Mouse (Mus musculus): Measurements from ENCODE around the gene Rps15. TPM values are rescaled to one million over a fixed set of nuclear protein-coding genes. Genes with fewer than 3 reads are reported as not detected.

Gene Rps15
- polyA plus RNA-seq, 1 experiment from 2014 or later, result 460 TPM

GRCm38 (mm10) chr10:80270099-80270498 is 22.2 kb upstream of the Rps15 start:
- no peaks in the 10 kb centered on the region for H3K27me3 ChIP-seq (ENCODE audit: control insufficient read depth, insufficient read depth, low read depth, low read length)
- peak overlapping the region; percentile 61 for H3K4me2 ChIP-seq (ENCODE audit: low read depth, low read length)
- H3K9ac ChIP-seq (ENCODE audit: low read depth, low read length), result peak overlapping the region; percentile 62
- H3K4me3 ChIP-seq (ENCODE audit: low read depth, low read length), result peak overlapping the region; percentile 41
- H3K36me3 ChIP-seq (ENCODE audit: control insufficient read depth, insufficient read depth), result peaks cover 23% of the 10 kb centered on the region
- H3K4me1 ChIP-seq (ENCODE audit: control insufficient read depth, low read depth, low read length), result peaks cover 71% of the 10 kb centered on the region
- ATAC-seq (ENCODE audit: low read depth), result peak; percentile 33; the same call in 1 of the 2 replicates
- no peaks in the 10 kb centered on the region for H3K9me3 ChIP-seq (replicated peaks; ENCODE audit: control insufficient read depth, low read length)
- WGBS (ENCODE audit: insufficient replicate concordance), result 22% methylated on average over 2 of the region's 2 CpGs
- H3K27ac ChIP-seq (ENCODE audit: low read length), result peak overlapping the region; percentile 94

- Histone ChIP-seq H3K4me3 (ENCODE audit: low read depth, low read length) (peak overlapping the region; percentile 41), H3K9ac (ENCODE audit: low read depth, low read length) (peak overlapping the region; percentile 62), H3K36me3 (ENCODE audit: control insufficient read depth, insufficient read depth) (peaks cover 26% of the 10 kb centered on the region), H3K4me1 (ENCODE audit: control insufficient read depth, low read depth, low read length) (peaks cover 70% of the 10 kb centered on the region), H3K4me2 (ENCODE audit: low read depth, low read length) (peak overlapping the region; percentile 61), H3K9me3 (replicated peaks; ENCODE audit: control insufficient read depth, low read length) (no peaks in the 10 kb centered on the region), H3K27me3 (ENCODE audit: control insufficient read depth, insufficient read depth, low read depth, low read length) (no peaks in the 10 kb centered on the region), H3K27ac (ENCODE audit: low read length) (peak overlapping the region; percentile 94)
- 21% methylated on average over 6 of the region's 6 CpGs for WGBS (ENCODE audit: insufficient replicate concordance)
- peak; percentile 72 for ATAC-seq (ENCODE audit: low read depth)
Observed at GRCm38 (mm10) chr10:80270734-80271181, 21.5 kb upstream of the Rps15 start.

GRCm38 (mm10) chr10:80271186-80271843 is 20.9 kb upstream of the Rps15 start:
- Histone ChIP-seq H3K36me3 (ENCODE audit: control insufficient read depth, insufficient read depth) (peaks cover 32% of the 10 kb centered on the region), H3K9ac (ENCODE audit: low read depth, low read length) (peak overlapping the region; percentile 62), H3K4me1 (ENCODE audit: control insufficient read depth, low read depth, low read length) (peaks cover 68% of the 10 kb centered on the region), H3K27ac (ENCODE audit: low read length) (peak overlapping the region; percentile 94), H3K27me3 (ENCODE audit: control insufficient read depth, insufficient read depth, low read depth, low read length) (no peaks in the 10 kb centered on the region), H3K4me2 (ENCODE audit: low read depth, low read length) (peak overlapping the region; percentile 61), H3K9me3 (replicated peaks; ENCODE audit: control insufficient read depth, low read length) (no peaks in the 10 kb centered on the region), H3K4me3 (ENCODE audit: low read depth, low read length) (peak overlapping the region; percentile 41)
- no peak for ATAC-seq (ENCODE audit: low read depth)
- 65% methylated on average over 5 of the region's 5 CpGs for WGBS (ENCODE audit: insufficient replicate concordance)

- 56% methylated on average over 8 of the region's 8 CpGs for WGBS (ENCODE audit: insufficient replicate concordance)
- Histone ChIP-seq H3K4me1 (ENCODE audit: control insufficient read depth, low read depth, low read length) (peaks cover 61% of the 10 kb centered on the region), H3K4me3 (ENCODE audit: low read depth, low read length) (peak overlapping the region; percentile 41), H3K36me3 (ENCODE audit: control insufficient read depth, insufficient read depth) (peaks cover 36% of the 10 kb centered on the region), H3K4me2 (ENCODE audit: low read depth, low read length) (peak overlapping the region; percentile 61), H3K27ac (ENCODE audit: low read length) (peak overlapping the region; percentile 94), H3K9me3 (replicated peaks; ENCODE audit: control insufficient read depth, low read length) (no peaks in the 10 kb centered on the region), H3K27me3 (ENCODE audit: control insufficient read depth, insufficient read depth, low read depth, low read length) (no peaks in the 10 kb centered on the region), H3K9ac (ENCODE audit: low read depth, low read length) (peak overlapping the region; percentile 62)
- peak; percentile 49 for ATAC-seq (ENCODE audit: low read depth)
Observed at GRCm38 (mm10) chr10:80271870-80272585, 20.2 kb upstream of the Rps15 start.

- peaks cover 51% of the 10 kb centered on the region for H3K36me3 ChIP-seq (ENCODE audit: control insufficient read depth, insufficient read depth)
- no peaks in the 10 kb centered on the region for H3K27me3 ChIP-seq (ENCODE audit: control insufficient read depth, insufficient read depth, low read depth, low read length)
- WGBS (ENCODE audit: insufficient replicate concordance), result 74% methylated on average over 3 of the region's 3 CpGs
- peaks cover 45% of the 10 kb centered on the region for H3K4me1 ChIP-seq (ENCODE audit: control insufficient read depth, low read depth, low read length)
- H3K4me2 ChIP-seq (ENCODE audit: low read depth, low read length), result no peak overlapping the region
- no peak for ATAC-seq (ENCODE audit: low read depth)
- no peaks in the 10 kb centered on the region for H3K9me3 ChIP-seq (replicated peaks; ENCODE audit: control insufficient read depth, low read length)
- H3K27ac ChIP-seq (ENCODE audit: low read length), result no peak overlapping the region
- 0 out of 2 replicates have a peak overlapping the region, but pooled peaks have one; percentile 10 for H3K9ac ChIP-seq (ENCODE audit: low read depth, low read length)
- H3K4me3 ChIP-seq (ENCODE audit: low read depth, low read length), result no peak overlapping the region
Observed at GRCm38 (mm10) chr10:80273847-80274246, 18.4 kb upstream of the Rps15 start.

- Histone ChIP-seq H3K4me3 (ENCODE audit: low read depth, low read length) (no peak overlapping the region), H3K27ac (ENCODE audit: low read length) (peak overlapping the region; percentile 38; the same call in 1 of the 2 replicates), H3K9ac (ENCODE audit: low read depth, low read length) (no peak overlapping the region), H3K36me3 (ENCODE audit: control insufficient read depth, insufficient read depth) (peaks cover 70% of the 10 kb centered on the region), H3K4me2 (ENCODE audit: low read depth, low read length) (no peak overlapping the region), H3K4me1 (ENCODE audit: control insufficient read depth, low read depth, low read length) (peaks cover 26% of the 10 kb centered on the region), H3K27me3 (ENCODE audit: control insufficient read depth, insufficient read depth, low read depth, low read length) (no peaks in the 10 kb centered on the region), H3K9me3 (replicated peaks; ENCODE audit: control insufficient read depth, low read length) (no peaks in the 10 kb centered on the region)
- peak; percentile 59 for ATAC-seq (ENCODE audit: low read depth)
- WGBS (ENCODE audit: insufficient replicate concordance), result 54% methylated on average over 4 of the region's 5 CpGs
Observed at GRCm38 (mm10) chr10:80276238-80276637, 16.0 kb upstream of the Rps15 start.

- no peaks in the 10 kb centered on the region for H3K9me3 ChIP-seq (replicated peaks; ENCODE audit: control insufficient read depth, low read length)
- no peaks in the 10 kb centered on the region for H3K27me3 ChIP-seq (ENCODE audit: control insufficient read depth, insufficient read depth, low read depth, low read length)
- H3K9ac ChIP-seq (ENCODE audit: low read depth, low read length), result no peak overlapping the region
- peaks cover 14% of the 10 kb centered on the region for H3K4me1 ChIP-seq (ENCODE audit: control insufficient read depth, low read depth, low read length)
- no peak overlapping the region for H3K27ac ChIP-seq (ENCODE audit: low read length)
- WGBS (ENCODE audit: insufficient replicate concordance), result 92% methylated on average over 9 of the region's 9 CpGs
- peaks cover 73% of the 10 kb centered on the region for H3K36me3 ChIP-seq (ENCODE audit: control insufficient read depth, insufficient read depth)
- no peak for ATAC-seq (ENCODE audit: low read depth)
- H3K4me3 ChIP-seq (ENCODE audit: low read depth, low read length), result no peak overlapping the region
- no peak overlapping the region for H3K4me2 ChIP-seq (ENCODE audit: low read depth, low read length)
Observed at GRCm38 (mm10) chr10:80278390-80278789, 13.9 kb upstream of the Rps15 start.

GRCm38 (mm10) chr10:80279273-80279672 is 13.0 kb upstream of the Rps15 start:
- Histone ChIP-seq H3K27ac (ENCODE audit: low read length) (no peak overlapping the region), H3K9ac (ENCODE audit: low read depth, low read length) (no peak overlapping the region), H3K4me3 (ENCODE audit: low read depth, low read length) (no peak overlapping the region), H3K9me3 (replicated peaks; ENCODE audit: control insufficient read depth, low read length) (no peaks in the 10 kb centered on the region), H3K27me3 (ENCODE audit: control insufficient read depth, insufficient read depth, low read depth, low read length) (no peaks in the 10 kb centered on the region), H3K36me3 (ENCODE audit: control insufficient read depth, insufficient read depth) (peaks cover 73% of the 10 kb centered on the region), H3K4me2 (ENCODE audit: low read depth, low read length) (no peak overlapping the region), H3K4me1 (ENCODE audit: control insufficient read depth, low read depth, low read length) (peaks cover 11% of the 10 kb centered on the region)
- no peak for ATAC-seq (ENCODE audit: low read depth)
- WGBS (ENCODE audit: insufficient replicate concordance), result 86% methylated on average over 12 of the region's 12 CpGs

GRCm38 (mm10) chr10:80281304-80281703 is 10.9 kb upstream of the Rps15 start:
- H3K27ac ChIP-seq (ENCODE audit: low read length), result peak overlapping the region; percentile 23; the same call in 1 of the 2 replicates
- no peak overlapping the region for H3K4me3 ChIP-seq (ENCODE audit: low read depth, low read length)
- H3K9ac ChIP-seq (ENCODE audit: low read depth, low read length), result no peak overlapping the region
- ATAC-seq (ENCODE audit: low read depth), result peak; percentile 30; the same call in 1 of the 2 replicates
- H3K4me2 ChIP-seq (ENCODE audit: low read depth, low read length), result no peak overlapping the region
- peaks cover 7% of the 10 kb centered on the region for H3K4me1 ChIP-seq (ENCODE audit: control insufficient read depth, low read depth, low read length)
- H3K9me3 ChIP-seq (replicated peaks; ENCODE audit: control insufficient read depth, low read length), result no peaks in the 10 kb centered on the region
- H3K36me3 ChIP-seq (ENCODE audit: control insufficient read depth, insufficient read depth), result peaks cover 72% of the 10 kb centered on the region
- 67% methylated on average over 7 of the region's 7 CpGs for WGBS (ENCODE audit: insufficient replicate concordance)
- no peaks in the 10 kb centered on the region for H3K27me3 ChIP-seq (ENCODE audit: control insufficient read depth, insufficient read depth, low read depth, low read length)
